Mouse (Mus musculus) small intestine, adult 2 months (tissue): ENCODE results near the gene Tubgcp3. TPM values are rescaled to one million over a fixed set of nuclear protein-coding genes. Genes with fewer than 3 reads are reported as not detected.
A peak's percentile ranks its signal among the peaks of the same experiment; 100 is the strongest.

ENCODE experiments used
- H3K27ac ChIP-seq: fragments of 200-500 bp; 2 replicates; pipeline ENCODE4 v1.5.1; 2012; ENCODE audit warnings: low read depth, low read length, control low read depth, inconsistent platforms; ENCODE audit not compliant: insufficient read depth
- H3K27me3 ChIP-seq: fragments of 200-500 bp; 2 replicates; pipeline ENCODE4 v1.6.1; 2012; ENCODE audit warnings: mild to moderate bottlenecking, moderate library complexity, low read length, inconsistent platforms; ENCODE audit not compliant: control insufficient read depth, insufficient read depth
- H3K36me3 ChIP-seq: fragments of 200-500 bp; 2 replicates; pipeline ENCODE4 v1.6.1; 2012; ENCODE audit warnings: mild to moderate bottlenecking, low read length, control low read depth, inconsistent platforms; ENCODE audit not compliant: control insufficient read depth, insufficient read depth
- H3K4me1 ChIP-seq: fragments of 200-500 bp; 2 replicates; pipeline ENCODE4 v1.6.1; 2012; ENCODE audit warnings: low read length, inconsistent platforms, mixed read lengths; ENCODE audit not compliant: control insufficient read depth, insufficient read depth, insufficient read length
- H3K4me3 ChIP-seq: fragments of 200-500 bp; 2 replicates; pipeline ENCODE4 v1.5.1; 2012; ENCODE audit warnings: low read depth, mild to moderate bottlenecking, control low read depth, inconsistent platforms, low read length, moderate library complexity
- CTCF ChIP-seq: fragments of 200-500 bp; IDR thresholded peaks from 2 replicates; pipeline ENCODE4 v1.5.1; 2012; ENCODE audit warnings: low read depth, mild to moderate bottlenecking, control low read depth, inconsistent platforms, low read length, moderate library complexity, mixed read lengths; ENCODE audit not compliant: insufficient replicate concordance, insufficient read length; ENCODE audit errors: extremely low read depth
- POLR2A ChIP-seq: fragments of 200-500 bp; IDR thresholded peaks from 2 replicates; pipeline ENCODE4 v1.6.1; 2012; ENCODE audit warnings: low read depth, mild to moderate bottlenecking, control low read depth, inconsistent platforms, low read length, moderate library complexity
- WGBS: fragments of 180-500 bp; shearing (Covaris S2); methylation state at CpG from one replicate; pipeline ENCODE4 v1.1.7; 2018; 5-methylcytosine and 5-hydroxymethylcytosine counted together
- polyA plus RNA-seq: library from polyadenylated mRNA; depleted of rRNA; stranded (reverse); fragments of >200 nt; gene quantifications from 2 replicates; pipeline ENCODE4 v1.2.3, GENCODE M21; 2012; rRNA removed

The Tubgcp3 gene
- polyA plus RNA-seq, result 18.0 and 24.3 TPM in 2 replicates

- H3K27me3 ChIP-seq, result no peaks in the 10 kb centered on the region
- H3K4me1 ChIP-seq, result no peaks in the 10 kb centered on the region
- peak within 1 kb of the TSS; percentile 79 for H3K4me3 ChIP-seq
- WGBS, result 2% methylated on average over 65 of the region's 65 CpGs
- no peak within 1 kb of the TSS for H3K27ac ChIP-seq
- no peak for TF ChIP-seq CTCF
- TF ChIP-seq POLR2A, result peak; percentile 85
- H3K36me3 ChIP-seq, result no peaks in the 10 kb centered on the region
Measured at GRCm38 (mm10) chr8:12672056-12672881, at the start of gene Tubgcp3. Gene Tubgcp3 (minus strand): TSS chr8:12672248.

GRCm38 (mm10) chr8:12719091-12719490 lies 47.0 kb upstream of the Tubgcp3 start:
- no peak overlapping the region for H3K4me3 ChIP-seq
- no peaks in the 10 kb centered on the region for H3K36me3 ChIP-seq
- H3K27me3 ChIP-seq, result no peaks in the 10 kb centered on the region
- WGBS, result 69% methylated on average over 9 of the region's 9 CpGs
- H3K27ac ChIP-seq, result no peak overlapping the region
- TF ChIP-seq CTCF (no peak), POLR2A (no peak)
- H3K4me1 ChIP-seq, result peaks cover 4% of the 10 kb centered on the region; the same call in 1 of the 2 replicates

DNA sequence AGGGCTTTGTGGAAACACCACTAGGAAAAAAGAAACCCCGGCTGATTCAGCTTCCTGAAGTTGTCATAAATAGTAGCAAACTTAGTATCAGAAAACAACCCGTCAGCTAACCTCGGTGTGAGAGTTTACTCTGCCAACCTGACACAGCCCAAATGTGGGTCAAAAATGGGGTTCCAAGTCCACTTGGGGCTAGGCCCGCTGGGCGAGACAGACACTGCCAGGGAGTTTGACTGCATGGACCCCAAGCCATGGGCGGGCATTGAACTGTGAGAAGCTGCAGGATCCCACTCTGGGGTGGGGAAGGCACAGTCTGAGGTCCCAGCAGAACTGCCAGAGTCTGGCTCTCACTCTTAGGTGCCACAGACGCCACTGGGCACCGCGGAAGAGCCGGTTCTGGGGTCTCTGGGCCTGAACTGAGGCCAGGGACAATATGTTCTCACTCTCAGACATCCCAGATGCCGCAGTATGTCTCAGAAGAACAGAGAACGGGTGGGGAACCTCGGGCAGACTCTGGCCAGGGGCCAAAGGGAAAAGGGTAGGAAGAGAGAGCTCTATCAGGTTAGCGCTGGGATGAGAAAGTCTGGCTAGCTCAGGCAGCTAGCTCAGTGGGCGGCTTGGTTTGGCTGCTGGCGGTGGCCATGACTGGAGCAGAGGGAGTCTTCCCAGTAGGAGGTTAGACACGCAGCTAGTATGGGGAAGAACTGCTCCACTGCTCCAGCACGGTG lies 44.0 kb upstream of the Tubgcp3 start:
- Histone ChIP-seq H3K4me1 (peaks cover 4% of the 10 kb centered on the region), H3K4me3 (no peak overlapping the region), H3K27me3 (no peaks in the 10 kb centered on the region), H3K36me3 (no peaks in the 10 kb centered on the region), H3K27ac (no peak overlapping the region)
- TF ChIP-seq CTCF, result no peak
- TF ChIP-seq POLR2A, result no peak
- 62% methylated on average over 18 of the region's 18 CpGs for WGBS

- peak overlapping the region; percentile 41 for H3K4me3 ChIP-seq
- WGBS, result 19% methylated on average over 7 of the region's 7 CpGs
- H3K4me1 ChIP-seq, result peaks cover 2% of the 10 kb centered on the region
- no peaks in the 10 kb centered on the region for H3K36me3 ChIP-seq
- H3K27me3 ChIP-seq, result no peaks in the 10 kb centered on the region; the same call in 1 of the 2 replicates
- H3K27ac ChIP-seq, result no peak overlapping the region
- TF ChIP-seq CTCF (no peak), POLR2A (no peak)
Measured at GRCm38 (mm10) chr8:12711623-12712022, 39.6 kb upstream of the Tubgcp3 start.

- no peaks in the 10 kb centered on the region for H3K4me1 ChIP-seq
- TF ChIP-seq CTCF, result no peak
- TF ChIP-seq POLR2A, result no peak
- H3K4me3 ChIP-seq, result no peak overlapping the region
- H3K27me3 ChIP-seq, result peaks cover 15% of the 10 kb centered on the region
- 74% methylated on average over 4 of the region's 4 CpGs for WGBS
- no peaks in the 10 kb centered on the region for H3K36me3 ChIP-seq
- H3K27ac ChIP-seq, result no peak overlapping the region
Measured at GRCm38 (mm10) chr8:12703597-12703996, 31.5 kb upstream of the Tubgcp3 start.

- Histone ChIP-seq H3K27ac (no peak overlapping the region), H3K4me3 (no peak overlapping the region), H3K27me3 (peaks cover 15% of the 10 kb centered on the region), H3K4me1 (no peaks in the 10 kb centered on the region; the same call in 1 of the 2 replicates), H3K36me3 (no peaks in the 10 kb centered on the region)
- WGBS, result 43% methylated on average over 8 of the region's 8 CpGs
- no peak for TF ChIP-seq CTCF
- TF ChIP-seq POLR2A, result no peak
Measured at GRCm38 (mm10) chr8:12702290-12702689, 30.2 kb upstream of the Tubgcp3 start.
